Mouse (Mus musculus): ENCODE measurements around the gene Tmcc3. TPM values are rescaled to one million over a fixed set of nuclear protein-coding genes. Genes with fewer than 3 reads are reported as not detected.

Gene Tmcc3
- polyA plus RNA-seq, 1 experiment from 2014 or later, result 8.8 TPM

GRCm38 (mm10) chr10:94465646-94466045, 153.9 kb downstream of the Tmcc3 start:
- no peaks in the 10 kb centered on the region for H3K36me3 ChIP-seq (ENCODE audit: control insufficient read depth, insufficient read depth, low read length)
- H3K27me3 ChIP-seq (ENCODE audit: control insufficient read depth, insufficient read depth, low read length), result no peaks in the 10 kb centered on the region
- peak overlapping the region; percentile 15; the same call in 1 of the 2 replicates for H3K27ac ChIP-seq (ENCODE audit: low read length)
- no peak overlapping the region for H3K4me2 ChIP-seq (replicated peaks; ENCODE audit: low read depth, low read length)
- no peaks in the 10 kb centered on the region for H3K9me3 ChIP-seq (ENCODE audit: control insufficient read depth, low read depth, low read length)
- H3K4me3 ChIP-seq (ENCODE audit: low read depth, low read length), result no peak overlapping the region
- no peak overlapping the region for H3K9ac ChIP-seq (replicated peaks; ENCODE audit: low read depth, low read length)
- WGBS, result 69% methylated on average over 6 of the region's 6 CpGs
- no peak for ATAC-seq (ENCODE audit: insufficient number of reproducible peaks, insufficient read depth, low FRiP score, low read depth)
- peaks cover 15% of the 10 kb centered on the region; the same call in 1 of the 2 replicates for H3K4me1 ChIP-seq (ENCODE audit: control insufficient read depth, insufficient read depth, low read length)

GRCm38 (mm10) chr10:94466313-94466712, 154.6 kb downstream of the Tmcc3 start:
- no peak for ATAC-seq (ENCODE audit: insufficient number of reproducible peaks, insufficient read depth, low FRiP score, low read depth)
- H3K9me3 ChIP-seq (ENCODE audit: control insufficient read depth, low read depth, low read length), result no peaks in the 10 kb centered on the region
- peaks cover 15% of the 10 kb centered on the region; the same call in 1 of the 2 replicates for H3K4me1 ChIP-seq (ENCODE audit: control insufficient read depth, insufficient read depth, low read length)
- H3K36me3 ChIP-seq (ENCODE audit: control insufficient read depth, insufficient read depth, low read length), result no peaks in the 10 kb centered on the region
- no peaks in the 10 kb centered on the region for H3K27me3 ChIP-seq (ENCODE audit: control insufficient read depth, insufficient read depth, low read length)
- no peak overlapping the region for H3K4me3 ChIP-seq (ENCODE audit: low read depth, low read length)
- WGBS, result 34% methylated on average over 7 of the region's 7 CpGs
- peak overlapping the region; percentile 45; the same call in 1 of the 2 replicates for H3K27ac ChIP-seq (ENCODE audit: low read length)
- no peak overlapping the region for H3K9ac ChIP-seq (replicated peaks; ENCODE audit: low read depth, low read length)
- H3K4me2 ChIP-seq (replicated peaks; ENCODE audit: low read depth, low read length), result no peak overlapping the region

GRCm38 (mm10) chr10:94471487-94471886, 159.7 kb downstream of the Tmcc3 start:
- H3K27me3 ChIP-seq (ENCODE audit: control insufficient read depth, insufficient read depth, low read length), result no peaks in the 10 kb centered on the region
- 32% methylated on average over 8 of the region's 8 CpGs for WGBS
- H3K4me3 ChIP-seq (ENCODE audit: low read depth, low read length), result no peak overlapping the region
- H3K4me1 ChIP-seq (ENCODE audit: control insufficient read depth, insufficient read depth, low read length), result 0 out of 2 replicates have a peak, but pooled peaks cover under 1% of the 10 kb centered on the region
- H3K9me3 ChIP-seq (ENCODE audit: control insufficient read depth, low read depth, low read length), result no peaks in the 10 kb centered on the region
- H3K9ac ChIP-seq (replicated peaks; ENCODE audit: low read depth, low read length), result no peak overlapping the region
- H3K36me3 ChIP-seq (ENCODE audit: control insufficient read depth, insufficient read depth, low read length), result no peaks in the 10 kb centered on the region
- no peak overlapping the region for H3K4me2 ChIP-seq (replicated peaks; ENCODE audit: low read depth, low read length)
- no peak for ATAC-seq (ENCODE audit: insufficient number of reproducible peaks, insufficient read depth, low FRiP score, low read depth)
- no peak overlapping the region for H3K27ac ChIP-seq (ENCODE audit: low read length)

GRCm38 (mm10) chr10:94473501-94473900, 161.8 kb downstream of the Tmcc3 start:
- Histone ChIP-seq H3K36me3 (ENCODE audit: control insufficient read depth, insufficient read depth, low read length) (no peaks in the 10 kb centered on the region), H3K4me1 (ENCODE audit: control insufficient read depth, insufficient read depth, low read length) (no peaks in the 10 kb centered on the region), H3K27me3 (ENCODE audit: control insufficient read depth, insufficient read depth, low read length) (no peaks in the 10 kb centered on the region), H3K27ac (ENCODE audit: low read length) (no peak overlapping the region), H3K9me3 (ENCODE audit: control insufficient read depth, low read depth, low read length) (no peaks in the 10 kb centered on the region), H3K4me2 (replicated peaks; ENCODE audit: low read depth, low read length) (no peak overlapping the region), H3K4me3 (ENCODE audit: low read depth, low read length) (no peak overlapping the region), H3K9ac (replicated peaks; ENCODE audit: low read depth, low read length) (no peak overlapping the region)
- no peak for ATAC-seq (ENCODE audit: insufficient number of reproducible peaks, insufficient read depth, low FRiP score, low read depth)
- 70% methylated on average over 5 of the region's 5 CpGs for WGBS

- Histone ChIP-seq H3K9ac (replicated peaks; ENCODE audit: low read depth, low read length) (no peak overlapping the region), H3K4me3 (ENCODE audit: low read depth, low read length) (no peak overlapping the region), H3K9me3 (ENCODE audit: control insufficient read depth, low read depth, low read length) (no peaks in the 10 kb centered on the region), H3K4me1 (ENCODE audit: control insufficient read depth, insufficient read depth, low read length) (no peaks in the 10 kb centered on the region), H3K4me2 (replicated peaks; ENCODE audit: low read depth, low read length) (no peak overlapping the region), H3K36me3 (ENCODE audit: control insufficient read depth, insufficient read depth, low read length) (no peaks in the 10 kb centered on the region), H3K27ac (ENCODE audit: low read length) (no peak overlapping the region), H3K27me3 (ENCODE audit: control insufficient read depth, insufficient read depth, low read length) (no peaks in the 10 kb centered on the region)
- ATAC-seq (ENCODE audit: insufficient number of reproducible peaks, insufficient read depth, low FRiP score, low read depth), result no peak
- WGBS, result 96% methylated on average over 5 of the region's 5 CpGs
These were observed 162.4 kb downstream of the Tmcc3 start for GRCm38 (mm10) chr10:94474185-94474584.

GRCm38 (mm10) chr10:94477366-94478225, 165.8 kb downstream of the Tmcc3 start:
- Histone ChIP-seq H3K9me3 (ENCODE audit: control insufficient read depth, low read depth, low read length) (0 out of 2 replicates have a peak, but pooled peaks cover 4% of the 10 kb centered on the region), H3K27ac (ENCODE audit: low read length) (no peak overlapping the region), H3K9ac (replicated peaks; ENCODE audit: low read depth, low read length) (no peak overlapping the region), H3K4me2 (replicated peaks; ENCODE audit: low read depth, low read length) (no peak overlapping the region), H3K36me3 (ENCODE audit: control insufficient read depth, insufficient read depth, low read length) (no peaks in the 10 kb centered on the region), H3K27me3 (ENCODE audit: control insufficient read depth, insufficient read depth, low read length) (no peaks in the 10 kb centered on the region), H3K4me3 (ENCODE audit: low read depth, low read length) (no peak overlapping the region), H3K4me1 (ENCODE audit: control insufficient read depth, insufficient read depth, low read length) (no peaks in the 10 kb centered on the region)
- ATAC-seq (ENCODE audit: insufficient number of reproducible peaks, insufficient read depth, low FRiP score, low read depth), result no peak
- 86% methylated on average over 13 of the region's 13 CpGs for WGBS

GRCm38 (mm10) chr10:94479646-94480045, 167.9 kb downstream of the Tmcc3 start:
- Histone ChIP-seq H3K4me1 (ENCODE audit: control insufficient read depth, insufficient read depth, low read length) (no peaks in the 10 kb centered on the region), H3K9ac (replicated peaks; ENCODE audit: low read depth, low read length) (no peak overlapping the region), H3K36me3 (ENCODE audit: control insufficient read depth, insufficient read depth, low read length) (no peaks in the 10 kb centered on the region), H3K4me3 (ENCODE audit: low read depth, low read length) (no peak overlapping the region), H3K27ac (ENCODE audit: low read length) (no peak overlapping the region), H3K9me3 (ENCODE audit: control insufficient read depth, low read depth, low read length) (0 out of 2 replicates have a peak, but pooled peaks cover 4% of the 10 kb centered on the region), H3K4me2 (replicated peaks; ENCODE audit: low read depth, low read length) (no peak overlapping the region), H3K27me3 (ENCODE audit: control insufficient read depth, insufficient read depth, low read length) (no peaks in the 10 kb centered on the region)
- WGBS, result 60% methylated on average over 13 of the region's 13 CpGs
- ATAC-seq (ENCODE audit: insufficient number of reproducible peaks, insufficient read depth, low FRiP score, low read depth), result no peak

- 78% methylated on average over 13 of the region's 13 CpGs for WGBS
- no peaks in the 10 kb centered on the region for H3K27me3 ChIP-seq (ENCODE audit: control insufficient read depth, insufficient read depth, low read length)
- no peak for ATAC-seq (ENCODE audit: insufficient number of reproducible peaks, insufficient read depth, low FRiP score, low read depth)
- no peak overlapping the region for H3K9ac ChIP-seq (replicated peaks; ENCODE audit: low read depth, low read length)
- H3K9me3 ChIP-seq (ENCODE audit: control insufficient read depth, low read depth, low read length), result 0 out of 2 replicates have a peak, but pooled peaks cover 4% of the 10 kb centered on the region
- H3K36me3 ChIP-seq (ENCODE audit: control insufficient read depth, insufficient read depth, low read length), result no peaks in the 10 kb centered on the region
- no peak overlapping the region for H3K4me3 ChIP-seq (ENCODE audit: low read depth, low read length)
- no peak overlapping the region for H3K4me2 ChIP-seq (replicated peaks; ENCODE audit: low read depth, low read length)
- no peak overlapping the region for H3K27ac ChIP-seq (ENCODE audit: low read length)
- no peaks in the 10 kb centered on the region for H3K4me1 ChIP-seq (ENCODE audit: control insufficient read depth, insufficient read depth, low read length)
These were observed 168.8 kb downstream of the Tmcc3 start for GRCm38 (mm10) chr10:94480380-94481101.
